Mouse (Mus musculus): Measurements from ENCODE around the gene Qser1. TPM values are rescaled to one million over a fixed set of nuclear protein-coding genes. Genes with fewer than 3 reads are reported as not detected.

Gene Qser1
- polyA plus RNA-seq, 1 experiment from 2014 or later: 8.0 TPM

DNA sequence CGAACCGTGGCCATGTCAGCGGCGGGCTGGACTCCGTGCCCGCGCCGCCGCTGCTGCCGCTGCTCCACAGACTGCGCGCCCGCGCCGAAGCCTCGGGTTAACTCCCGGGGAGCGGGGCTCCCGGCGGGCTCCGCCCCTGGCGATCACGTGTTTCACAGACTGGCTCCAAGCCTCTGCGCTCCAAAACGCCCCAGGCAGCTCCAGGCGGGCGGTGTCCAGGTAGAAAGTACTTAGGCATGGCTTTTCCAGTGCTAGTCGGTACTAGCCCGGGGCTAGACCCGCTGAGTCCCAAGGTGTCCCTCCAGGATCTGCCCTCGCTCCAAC, 73.9 kb downstream of the Qser1 start, which contains the start of gene Depdc7:
Gene Depdc7, minus strand, starts transcription at position 138 of the 324 bp plus-strand sequence.
- Histone ChIP-seq H3K4me2 (replicated peaks) (peak within 1 kb of the TSS; percentile 91), H3K4me1 (replicated peaks) (peaks cover 15% of the 10 kb centered on the region), H3K9ac (peak within 1 kb of the TSS; percentile 95), H3K9me3 (no peaks in the 10 kb centered on the region), H3K27me3 (replicated peaks) (no peaks in the 10 kb centered on the region), H3K27ac (peak within 1 kb of the TSS; percentile 96), H3K4me3 (replicated peaks) (peak within 1 kb of the TSS; percentile 91), H3K36me3 (no peaks in the 10 kb centered on the region)
- ATAC-seq: peak; percentile 93
- under 1% methylated on average over 31 of the region's 31 CpGs for WGBS

DNA sequence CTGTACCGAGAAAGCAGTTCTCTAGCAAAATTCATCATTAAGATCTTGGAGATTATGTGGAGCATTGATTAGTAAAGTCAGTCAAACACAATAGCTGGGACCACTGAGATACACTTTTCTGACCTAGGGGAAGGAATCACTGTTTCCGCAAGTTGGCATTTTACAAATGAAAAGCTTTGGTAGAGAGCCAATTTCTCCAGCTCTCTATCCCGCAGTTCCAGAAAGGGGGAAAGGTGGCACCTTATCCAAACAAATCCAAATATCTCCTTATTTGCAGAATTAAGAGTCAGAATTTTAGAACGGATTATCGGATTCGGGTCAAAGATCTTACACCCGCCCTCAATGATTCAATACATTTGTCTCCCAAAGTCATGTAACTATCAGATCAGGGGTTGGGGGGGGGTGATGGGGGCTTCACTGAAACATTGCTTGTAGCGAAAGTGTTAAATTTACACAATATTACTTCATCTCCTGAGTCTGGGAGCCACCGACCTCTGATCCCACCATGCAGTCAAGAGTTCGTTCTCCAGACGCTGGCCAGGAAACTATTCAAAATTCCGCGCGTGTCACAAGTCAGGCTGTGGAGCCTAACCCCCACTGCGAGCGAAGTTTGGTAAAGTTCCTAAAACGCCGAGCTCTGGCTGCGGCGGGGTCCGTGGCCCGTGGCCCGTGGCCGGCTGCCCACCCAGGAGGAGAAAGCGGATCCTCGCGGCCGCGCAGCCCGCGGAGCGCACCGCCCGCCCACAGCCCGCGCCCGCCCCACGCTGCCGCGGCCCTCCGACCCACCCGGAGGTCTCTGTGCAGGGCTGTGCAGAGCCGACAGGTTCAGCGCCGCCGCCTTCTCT, 74.4 kb downstream of the Qser1 start:
- peak overlapping the region; percentile 91 for H3K4me3 ChIP-seq (replicated peaks)
- WGBS: 5% methylated on average over 45 of the region's 46 CpGs
- peak; percentile 43 for ATAC-seq
- peak overlapping the region; percentile 96 for H3K27ac ChIP-seq
- H3K9ac ChIP-seq: peak overlapping the region; percentile 95
- peaks cover 15% of the 10 kb centered on the region for H3K4me1 ChIP-seq (replicated peaks)
- H3K27me3 ChIP-seq (replicated peaks): no peaks in the 10 kb centered on the region
- peak overlapping the region; percentile 91 for H3K4me2 ChIP-seq (replicated peaks)
- H3K9me3 ChIP-seq: no peaks in the 10 kb centered on the region
- no peaks in the 10 kb centered on the region for H3K36me3 ChIP-seq

DNA sequence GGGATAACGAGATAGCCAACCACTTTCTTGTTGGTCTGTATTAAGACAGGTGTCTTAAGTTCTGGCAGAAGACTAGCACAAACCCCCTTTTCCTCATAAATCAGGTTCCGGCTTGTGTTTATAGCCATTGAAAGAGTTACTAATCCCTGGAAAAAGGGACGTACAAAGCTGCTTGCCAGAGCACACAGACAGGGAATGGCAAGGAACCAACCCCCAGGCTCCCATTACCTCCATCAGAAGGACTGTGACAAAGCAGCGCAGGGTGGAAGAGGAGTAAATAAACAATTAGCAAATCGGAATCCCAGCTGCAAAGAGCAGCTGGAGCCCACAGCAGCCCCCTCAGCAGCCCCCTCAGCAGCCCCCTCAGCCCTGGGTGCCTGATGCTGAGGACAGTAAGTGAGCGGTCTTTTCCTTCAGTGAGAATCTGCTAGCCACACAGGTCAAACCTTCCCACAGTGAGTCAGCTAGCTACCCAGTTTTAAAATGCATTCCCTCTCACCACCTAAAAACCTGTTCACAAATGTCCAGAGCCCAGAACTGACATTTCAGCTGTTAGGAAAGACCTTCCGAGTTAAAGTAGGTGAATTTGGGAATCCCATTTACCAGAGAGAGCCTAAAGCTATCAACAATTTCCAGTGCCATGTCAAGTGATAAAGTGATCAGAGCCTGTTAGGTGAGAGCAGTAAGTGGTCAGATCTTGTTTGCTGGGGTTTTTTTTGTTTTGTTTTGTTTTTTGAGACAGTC, 75.4 kb downstream of the Qser1 start:
- WGBS: 39% methylated on average over 7 of the region's 7 CpGs
- H3K27me3 ChIP-seq (replicated peaks): no peaks in the 10 kb centered on the region
- peak overlapping the region; percentile 11 for H3K9ac ChIP-seq
- H3K9me3 ChIP-seq: no peaks in the 10 kb centered on the region
- H3K4me2 ChIP-seq (replicated peaks): peak overlapping the region; percentile 91
- ATAC-seq: no peak
- H3K36me3 ChIP-seq: no peaks in the 10 kb centered on the region
- peak overlapping the region; percentile 91 for H3K4me3 ChIP-seq (replicated peaks)
- peaks cover 15% of the 10 kb centered on the region for H3K4me1 ChIP-seq (replicated peaks)
- peak overlapping the region; percentile 41; the same call in 1 of the 2 replicates for H3K27ac ChIP-seq

DNA sequence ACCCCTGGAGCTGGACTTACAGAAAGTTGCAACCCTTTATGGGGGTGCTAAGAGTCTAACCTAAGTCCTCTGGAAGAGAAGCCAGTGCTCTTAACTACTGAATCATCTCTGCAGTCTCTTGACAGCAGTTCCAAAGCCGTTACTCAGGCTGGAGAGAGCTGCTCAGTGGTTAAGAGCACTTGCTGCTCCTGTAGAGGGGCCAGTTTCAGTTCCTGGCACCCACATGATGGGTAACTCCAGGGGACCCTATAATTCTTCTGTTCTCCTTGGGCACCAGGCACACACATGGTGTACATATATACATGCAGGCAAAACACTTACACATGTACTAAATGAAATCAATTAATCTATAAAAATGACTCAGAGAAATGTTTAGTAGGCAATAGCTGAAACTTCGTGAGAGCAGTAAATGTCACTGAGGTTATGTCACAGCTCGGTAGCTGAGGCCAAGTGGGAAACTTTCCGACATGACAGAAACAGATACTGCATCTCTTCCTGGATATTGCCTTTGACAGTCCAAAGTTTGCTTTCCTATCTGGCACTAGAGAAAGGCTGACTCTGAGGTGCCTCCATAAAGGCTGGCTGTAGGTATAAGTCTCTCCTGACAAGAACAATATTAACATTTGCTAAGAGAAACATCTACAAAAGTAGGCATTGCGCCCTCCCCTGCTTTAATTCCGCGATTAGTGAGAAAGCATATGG, 76.2 kb downstream of the Qser1 start:
- Histone ChIP-seq H3K27ac (peak overlapping the region; percentile 23), H3K27me3 (replicated peaks) (no peaks in the 10 kb centered on the region), H3K9me3 (no peaks in the 10 kb centered on the region), H3K36me3 (no peaks in the 10 kb centered on the region), H3K9ac (no peak overlapping the region), H3K4me3 (replicated peaks) (no peak overlapping the region), H3K4me2 (replicated peaks) (peak overlapping the region; percentile 91), H3K4me1 (replicated peaks) (peaks cover 15% of the 10 kb centered on the region)
- 44% methylated on average over 7 of the region's 7 CpGs for WGBS
- ATAC-seq: peak; percentile 37

DNA sequence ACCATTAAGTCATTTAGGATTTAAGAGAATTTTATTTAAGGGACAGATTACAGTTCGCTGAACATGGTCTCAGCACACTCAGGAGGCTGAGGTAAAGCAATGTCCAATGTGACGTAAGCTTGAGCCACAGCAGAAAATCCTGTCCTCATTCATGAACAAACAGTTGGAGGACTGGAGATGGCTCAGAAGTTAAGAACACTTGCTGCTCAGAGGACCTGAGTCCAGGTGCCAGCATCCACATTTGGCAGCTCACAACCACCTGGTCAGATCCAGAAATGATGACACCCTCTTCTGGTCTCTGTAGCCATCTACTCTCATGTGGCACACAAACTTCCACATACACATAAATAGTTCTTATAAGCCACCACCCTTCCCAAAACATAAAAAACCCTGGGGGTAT, 76.9 kb downstream of the Qser1 start:
- no peak overlapping the region for H3K27ac ChIP-seq
- H3K9ac ChIP-seq: no peak overlapping the region
- H3K36me3 ChIP-seq: no peaks in the 10 kb centered on the region
- no peak for ATAC-seq
- H3K4me3 ChIP-seq (replicated peaks): no peak overlapping the region
- no peak overlapping the region for H3K4me2 ChIP-seq (replicated peaks)
- 92% methylated on average over 2 of the region's 2 CpGs for WGBS
- no peaks in the 10 kb centered on the region for H3K27me3 ChIP-seq (replicated peaks)
- no peaks in the 10 kb centered on the region for H3K9me3 ChIP-seq
- peaks cover 15% of the 10 kb centered on the region for H3K4me1 ChIP-seq (replicated peaks)

- 60% methylated on average over 7 of the region's 7 CpGs for WGBS
- Histone ChIP-seq H3K4me1 (replicated peaks) (peaks cover 9% of the 10 kb centered on the region), H3K9me3 (no peaks in the 10 kb centered on the region), H3K4me2 (replicated peaks) (no peak overlapping the region), H3K27ac (no peak overlapping the region), H3K4me3 (replicated peaks) (no peak overlapping the region), H3K27me3 (replicated peaks) (no peaks in the 10 kb centered on the region), H3K9ac (no peak overlapping the region), H3K36me3 (no peaks in the 10 kb centered on the region)
- no peak for ATAC-seq
These were observed 80.3 kb downstream of the Qser1 start for GRCm38 (mm10) chr2:104736241-104736640.

- Histone ChIP-seq H3K4me2 (replicated peaks) (no peak overlapping the region), H3K27me3 (replicated peaks) (no peaks in the 10 kb centered on the region), H3K27ac (no peak overlapping the region), H3K4me1 (replicated peaks) (no peaks in the 10 kb centered on the region), H3K36me3 (no peaks in the 10 kb centered on the region), H3K9ac (no peak overlapping the region), H3K4me3 (replicated peaks) (no peak overlapping the region), H3K9me3 (no peaks in the 10 kb centered on the region)
- WGBS: 64% methylated on average over 7 of the region's 7 CpGs
- no peak for ATAC-seq
These were observed 83.9 kb downstream of the Qser1 start for GRCm38 (mm10) chr2:104732562-104733256.

DNA sequence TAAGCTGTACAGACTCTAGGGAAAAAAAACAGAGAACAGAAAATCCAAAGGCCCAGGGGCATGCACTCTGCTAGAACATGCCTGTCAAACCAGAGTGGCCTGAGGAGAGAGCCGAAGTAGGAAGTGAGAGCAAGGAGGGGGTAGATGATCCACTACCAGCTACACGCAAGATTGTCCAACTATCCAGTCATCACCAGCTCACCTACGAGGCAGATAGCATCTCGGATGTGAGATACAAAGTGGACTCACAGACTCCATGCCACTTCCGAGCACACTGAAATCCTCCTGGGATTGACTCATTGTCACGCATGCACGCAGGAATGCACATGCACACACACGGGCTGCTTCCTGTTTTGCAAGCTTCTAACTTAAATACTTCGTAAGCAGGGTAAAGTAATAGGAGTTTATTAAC, 84.5 kb downstream of the Qser1 start:
- no peak for ATAC-seq
- 80% methylated on average over 9 of the region's 9 CpGs for WGBS
- Histone ChIP-seq H3K9ac (no peak overlapping the region), H3K4me2 (replicated peaks) (no peak overlapping the region), H3K36me3 (no peaks in the 10 kb centered on the region), H3K9me3 (no peaks in the 10 kb centered on the region), H3K4me1 (replicated peaks) (no peaks in the 10 kb centered on the region), H3K27me3 (replicated peaks) (no peaks in the 10 kb centered on the region), H3K4me3 (replicated peaks) (no peak overlapping the region), H3K27ac (no peak overlapping the region)

GRCm38 (mm10) chr2:104727369-104727768, 89.2 kb downstream of the Qser1 start:
- Histone ChIP-seq H3K36me3 (no peaks in the 10 kb centered on the region), H3K4me1 (replicated peaks) (no peaks in the 10 kb centered on the region), H3K4me2 (replicated peaks) (no peak overlapping the region), H3K4me3 (replicated peaks) (no peak overlapping the region), H3K27me3 (replicated peaks) (no peaks in the 10 kb centered on the region), H3K9me3 (no peaks in the 10 kb centered on the region), H3K9ac (no peak overlapping the region), H3K27ac (no peak overlapping the region)
- ATAC-seq: no peak
- 30% methylated on average over 1 of the region's 1 CpGs for WGBS

DNA sequence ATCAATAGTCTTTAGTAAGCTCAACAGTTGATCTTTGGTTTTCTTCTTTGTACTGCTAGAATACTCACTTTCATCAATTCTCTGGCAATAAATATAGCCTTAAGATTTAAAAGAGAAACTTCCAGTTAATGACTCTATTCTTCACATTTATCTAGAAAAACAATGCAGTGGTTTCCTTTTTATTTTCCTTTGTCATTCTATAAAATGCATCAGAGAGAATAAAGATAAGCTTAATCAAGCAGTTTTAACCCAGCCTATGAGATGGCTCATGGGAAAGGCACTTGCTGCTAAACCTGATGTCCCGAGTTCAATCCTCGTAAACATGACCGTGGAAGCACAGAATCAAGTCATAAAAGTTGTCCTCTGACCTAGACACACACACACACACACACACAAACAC, 94.5 kb downstream of the Qser1 start:
- Histone ChIP-seq H3K27me3 (replicated peaks) (no peaks in the 10 kb centered on the region), H3K9ac (no peak overlapping the region), H3K4me1 (replicated peaks) (no peaks in the 10 kb centered on the region), H3K27ac (no peak overlapping the region), H3K9me3 (no peaks in the 10 kb centered on the region), H3K4me3 (replicated peaks) (no peak overlapping the region), H3K36me3 (no peaks in the 10 kb centered on the region), H3K4me2 (replicated peaks) (no peak overlapping the region)
- 53% methylated on average over 3 of the region's 3 CpGs for WGBS
- no peak for ATAC-seq

DNA sequence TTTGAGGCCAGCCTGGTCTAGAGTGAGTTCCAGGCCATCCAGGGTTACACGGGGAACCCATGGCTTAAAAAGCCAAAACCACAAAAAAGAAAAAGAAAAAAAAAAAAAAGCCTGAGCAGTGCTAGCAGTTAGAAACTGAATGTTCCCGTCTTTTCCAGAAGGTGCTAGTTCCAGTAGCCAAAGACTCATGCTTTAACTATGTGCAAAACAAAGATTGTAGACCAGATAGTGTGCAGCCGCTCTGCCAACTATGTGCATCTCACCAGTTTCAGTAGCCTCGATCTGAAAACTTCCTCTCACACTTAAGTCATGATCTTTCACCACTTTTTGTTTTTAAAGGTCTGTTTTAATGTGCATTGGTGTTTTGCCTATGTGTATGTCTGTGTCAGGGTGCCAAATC, 98.7 kb downstream of the Qser1 start:
- WGBS: 86% methylated on average over 4 of the region's 4 CpGs
- H3K27ac ChIP-seq: no peak overlapping the region

GRCm38 (mm10) chr2:104717231-104717735, 99.3 kb downstream of the Qser1 start:
- Histone ChIP-seq H3K4me1 (replicated peaks) (no peaks in the 10 kb centered on the region), H3K9ac (no peak overlapping the region), H3K27ac (no peak overlapping the region), H3K9me3 (no peaks in the 10 kb centered on the region), H3K27me3 (replicated peaks) (no peaks in the 10 kb centered on the region), H3K4me3 (replicated peaks) (no peak overlapping the region), H3K4me2 (replicated peaks) (no peak overlapping the region), H3K36me3 (no peaks in the 10 kb centered on the region)
- 81% methylated on average over 2 of the region's 2 CpGs for WGBS
- ATAC-seq: no peak

More for the DNA sequence above, 98.7 kb downstream of the Qser1 start:
- no peaks in the 10 kb centered on the region for H3K36me3 ChIP-seq
- no peak overlapping the region for H3K9ac ChIP-seq
- H3K4me2 ChIP-seq (replicated peaks): no peak overlapping the region
- H3K4me3 ChIP-seq (replicated peaks): no peak overlapping the region
- H3K9me3 ChIP-seq: no peaks in the 10 kb centered on the region
- H3K4me1 ChIP-seq (replicated peaks): no peaks in the 10 kb centered on the region
- no peak for ATAC-seq
- no peaks in the 10 kb centered on the region for H3K27me3 ChIP-seq (replicated peaks)

All from intestine, embryonic 15.5 days (tissue).